Mouse (Mus musculus): ENCODE data around the gene Ndrg3. TPM values are rescaled to one million over a fixed set of nuclear protein-coding genes. Genes with fewer than 3 reads are reported as not detected.
"Not testable (repeated sequence)": the region's sequence is repeated elsewhere in the genome, so short reads cannot be mapped to it uniquely, and the experiment has no call there.

The Ndrg3 gene
- polyA plus RNA-seq, 1 experiment from 2014 or later = 42.1 TPM

- Histone ChIP-seq H3K27me3 (ENCODE audit: insufficient read depth, poor library complexity, severe bottlenecking) (no peaks in the 10 kb centered on the region), H3K27ac (no peak overlapping the region), H3K4me1 (peaks cover 8% of the 10 kb centered on the region; the same call in 1 of the 2 replicates), H3K4me3 (no peak overlapping the region), H3K9me3 (no peaks in the 10 kb centered on the region), H3K36me3 (peaks cover 4% of the 10 kb centered on the region; the same call in 1 of the 2 replicates)
- 72% methylated on average over 7 of the region's 7 CpGs for WGBS
- peak; percentile 81 for DNase-seq (ENCODE audit: low spot score)
These were observed 35.5 kb downstream of the Ndrg3 start for GRCm38 (mm10) chr2:156956306-156956705.

DNA sequence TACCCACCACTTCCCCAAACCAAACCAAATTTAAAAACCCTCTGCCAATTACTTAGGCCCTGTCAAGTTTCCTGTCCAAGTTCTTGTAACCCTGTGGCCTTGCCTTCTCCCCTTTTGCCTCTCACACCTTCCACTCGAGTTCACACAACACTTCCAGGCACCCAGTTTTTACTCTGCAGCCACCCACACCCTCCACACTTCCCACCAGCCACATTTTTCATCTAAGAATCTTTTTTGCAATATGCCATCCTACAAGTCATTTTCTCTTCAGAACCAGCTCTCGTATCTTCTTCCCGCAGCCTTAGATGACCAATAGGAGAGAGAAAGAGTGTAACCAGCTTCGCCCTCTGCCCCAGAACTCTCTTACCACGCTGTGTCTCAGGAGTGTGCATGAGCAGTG, 37.4 kb downstream of the Ndrg3 start:
- 87% methylated on average over 5 of the region's 5 CpGs for WGBS
- Histone ChIP-seq H3K9me3 (no peaks in the 10 kb centered on the region), H3K27ac (no peak overlapping the region), H3K4me3 (no peak overlapping the region), H3K36me3 (peaks cover 6% of the 10 kb centered on the region; the same call in 1 of the 2 replicates), H3K27me3 (ENCODE audit: insufficient read depth, poor library complexity, severe bottlenecking) (no peaks in the 10 kb centered on the region), H3K4me1 (peaks cover 8% of the 10 kb centered on the region; the same call in 1 of the 2 replicates)
- no peak for DNase-seq (ENCODE audit: low spot score)

- 88% methylated on average over 10 of the region's 10 CpGs for WGBS
- H3K36me3 ChIP-seq = peaks cover 14% of the 10 kb centered on the region
- H3K4me3 ChIP-seq = no peak overlapping the region
- no peak overlapping the region for H3K27ac ChIP-seq
- DNase-seq (ENCODE audit: low spot score) = no peak
- no peaks in the 10 kb centered on the region for H3K27me3 ChIP-seq (ENCODE audit: insufficient read depth, poor library complexity, severe bottlenecking)
- no peaks in the 10 kb centered on the region for H3K9me3 ChIP-seq
- peaks cover 26% of the 10 kb centered on the region for H3K4me1 ChIP-seq
These were observed 40.4 kb downstream of the Ndrg3 start for GRCm38 (mm10) chr2:156951301-156952094.

DNA sequence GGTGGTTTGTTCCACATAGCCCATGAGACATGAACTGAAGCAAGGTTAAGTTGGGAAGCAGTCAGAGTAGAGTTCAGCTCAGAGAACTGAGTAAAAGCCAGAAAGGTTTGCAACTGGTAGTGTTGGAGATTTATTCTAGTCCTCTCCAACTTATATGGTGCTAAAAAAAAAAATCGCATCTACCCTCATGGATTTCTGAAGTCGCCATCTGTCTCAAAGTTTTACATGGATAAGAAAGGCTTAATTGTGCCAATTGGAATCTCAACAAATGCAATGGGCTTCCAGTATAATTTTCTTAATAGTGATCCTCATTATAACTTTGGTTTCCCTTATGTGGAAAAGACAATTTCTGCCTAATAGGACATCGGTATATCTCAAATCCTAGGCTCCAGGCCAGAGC, 41.0 kb downstream of the Ndrg3 start:
- no peak overlapping the region for H3K27ac ChIP-seq
- H3K4me1 ChIP-seq = peaks cover 26% of the 10 kb centered on the region
- peaks cover 14% of the 10 kb centered on the region for H3K36me3 ChIP-seq
- H3K27me3 ChIP-seq (ENCODE audit: insufficient read depth, poor library complexity, severe bottlenecking) = no peaks in the 10 kb centered on the region
- H3K9me3 ChIP-seq = no peaks in the 10 kb centered on the region
- no peak for DNase-seq (ENCODE audit: low spot score)
- H3K4me3 ChIP-seq = no peak overlapping the region
- WGBS = 94% methylated on average over 3 of the region's 3 CpGs

DNA sequence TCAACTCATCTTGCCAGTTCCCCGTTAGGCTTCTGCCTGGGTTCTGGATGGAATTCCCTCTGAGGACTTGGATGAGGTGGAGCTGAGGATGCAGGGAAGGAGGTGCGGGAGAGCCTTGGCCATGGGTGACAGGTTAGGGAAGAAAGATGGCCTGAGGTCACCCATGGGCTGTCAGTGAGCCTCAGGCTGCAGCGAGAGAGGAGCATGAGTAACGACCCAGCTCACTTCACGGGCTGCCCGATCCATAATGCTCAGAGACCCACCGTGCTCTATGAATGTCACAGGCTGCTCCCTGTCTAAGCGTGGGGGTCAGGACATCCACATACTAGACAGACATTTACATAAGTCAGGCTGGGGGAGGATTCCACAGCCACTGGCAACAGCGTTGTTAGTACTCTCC, 50.3 kb downstream of the Ndrg3 start:
- not testable (repeated sequence) for DNase-seq (ENCODE audit: low spot score); H3K27me3 ChIP-seq (ENCODE audit: insufficient read depth, poor library complexity, severe bottlenecking); H3K27ac ChIP-seq; H3K9me3 ChIP-seq; H3K4me1 ChIP-seq; H3K4me3 ChIP-seq
- H3K36me3 ChIP-seq = peaks cover 41% of the 10 kb centered on the region
- 83% methylated on average over 9 of the region's 9 CpGs for WGBS

DNA sequence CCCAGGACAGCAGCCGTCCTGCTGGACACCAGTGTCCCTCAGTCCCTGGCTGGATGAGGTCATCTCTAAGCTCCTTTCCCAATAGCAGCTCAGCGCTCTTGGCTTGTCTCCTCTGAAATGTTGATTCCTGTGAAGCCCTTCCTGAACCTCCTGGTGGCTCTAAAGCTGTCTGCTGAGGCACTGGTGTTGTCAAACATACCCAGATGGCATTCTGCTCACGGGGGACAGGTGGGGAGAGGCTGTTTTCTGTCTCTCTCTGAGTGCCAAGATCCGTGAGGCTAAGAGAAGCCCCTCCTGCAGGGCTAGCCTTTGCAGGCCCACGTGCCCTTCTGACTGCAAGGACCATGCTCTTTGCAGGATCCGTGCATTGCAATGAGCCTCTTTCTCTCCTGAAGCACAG, 51.9 kb downstream of the Ndrg3 start:
- H3K27me3 ChIP-seq (ENCODE audit: insufficient read depth, poor library complexity, severe bottlenecking); H3K4me1 ChIP-seq; DNase-seq (ENCODE audit: low spot score); H3K27ac ChIP-seq; H3K9me3 ChIP-seq; H3K4me3 ChIP-seq: not testable (repeated sequence)
- H3K36me3 ChIP-seq = peaks cover 45% of the 10 kb centered on the region
- WGBS = 59% methylated on average over 6 of the region's 6 CpGs

DNA sequence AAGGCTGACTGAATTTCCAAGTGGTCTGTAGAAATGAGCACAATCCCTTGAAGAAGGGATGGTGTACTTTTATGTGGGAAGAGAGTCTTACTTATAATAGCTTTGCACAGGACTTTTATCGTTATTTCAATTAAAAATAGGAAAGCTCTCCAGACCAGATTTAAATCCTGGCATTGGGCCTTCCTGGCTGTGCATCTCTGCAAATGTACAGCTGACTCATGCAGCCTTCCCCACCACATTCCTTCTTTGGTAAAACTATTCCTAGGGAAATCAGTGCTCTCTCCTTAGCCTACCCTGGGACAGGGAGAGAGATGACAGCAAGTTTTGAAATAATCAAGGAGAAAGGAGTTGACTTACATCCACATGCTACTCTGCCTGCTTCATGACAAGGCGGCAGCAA, 54.1 kb downstream of the Ndrg3 start:
- Histone ChIP-seq H3K4me3 (no peak overlapping the region), H3K27ac (no peak overlapping the region), H3K4me1 (no peaks in the 10 kb centered on the region), H3K36me3 (peaks cover 35% of the 10 kb centered on the region), H3K27me3 (ENCODE audit: insufficient read depth, poor library complexity, severe bottlenecking) (no peaks in the 10 kb centered on the region), H3K9me3 (no peaks in the 10 kb centered on the region)
- WGBS = 86% methylated on average over 2 of the region's 2 CpGs
- DNase-seq (ENCODE audit: low spot score) = no peak

DNA sequence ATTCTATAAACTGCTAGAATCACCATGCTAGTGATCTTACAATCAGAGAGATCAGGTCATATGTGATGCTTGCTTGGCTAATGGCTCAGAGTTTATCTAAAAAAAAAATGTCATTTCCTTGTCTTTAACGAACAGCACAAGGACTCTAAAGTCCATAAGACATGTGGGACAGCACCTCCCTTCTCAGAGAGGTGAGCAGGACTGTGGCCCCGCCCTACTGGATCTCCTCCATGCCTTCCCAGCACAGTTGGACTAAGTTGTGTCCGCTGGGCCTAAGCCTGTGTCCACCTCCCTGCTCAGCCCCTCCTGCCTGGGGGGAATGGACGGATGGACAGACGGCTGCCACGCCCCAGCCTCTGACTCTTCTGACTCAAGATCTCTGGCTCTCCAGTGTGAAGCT, 56.9 kb downstream of the Ndrg3 start:
- peaks cover 54% of the 10 kb centered on the region for H3K36me3 ChIP-seq
- H3K4me3 ChIP-seq = no peak overlapping the region
- H3K9me3 ChIP-seq = no peaks in the 10 kb centered on the region
- no peak overlapping the region for H3K27ac ChIP-seq
- no peaks in the 10 kb centered on the region for H3K4me1 ChIP-seq
- WGBS = 85% methylated on average over 6 of the region's 6 CpGs
- no peaks in the 10 kb centered on the region for H3K27me3 ChIP-seq (ENCODE audit: insufficient read depth, poor library complexity, severe bottlenecking)
- no peak for DNase-seq (ENCODE audit: low spot score)

DNA sequence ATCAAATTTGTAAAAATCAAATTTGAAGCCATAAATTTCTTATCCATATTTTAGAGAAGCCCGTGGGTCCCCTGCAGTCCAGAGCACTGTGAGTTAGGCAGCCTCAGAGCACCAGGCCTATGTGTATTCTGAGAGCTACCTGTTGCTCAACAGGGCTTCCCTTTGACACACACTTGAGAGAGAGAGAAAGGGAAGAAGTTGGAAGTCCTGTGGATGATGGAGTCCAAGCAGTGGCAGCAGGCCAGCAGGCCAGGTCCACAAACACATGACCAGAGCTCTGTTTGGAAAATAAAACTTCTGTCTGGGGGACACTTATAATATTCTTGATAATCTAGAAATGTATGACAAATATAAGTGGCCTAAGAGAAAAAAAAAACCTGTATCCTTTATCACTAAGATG, 58.4 kb downstream of the Ndrg3 start:
- H3K27ac ChIP-seq = no peak overlapping the region
- H3K4me1 ChIP-seq = no peaks in the 10 kb centered on the region
- no peaks in the 10 kb centered on the region for H3K27me3 ChIP-seq (ENCODE audit: insufficient read depth, poor library complexity, severe bottlenecking)
- DNase-seq (ENCODE audit: low spot score) = peak; percentile 58
- H3K9me3 ChIP-seq = no peaks in the 10 kb centered on the region
- H3K36me3 ChIP-seq = peaks cover 60% of the 10 kb centered on the region
- WGBS = 88% methylated on average over 1 of the region's 1 CpGs
- H3K4me3 ChIP-seq = no peak overlapping the region

GRCm38 (mm10) chr2:156931421-156931820, 60.4 kb downstream of the Ndrg3 start:
- 89% methylated on average over 2 of the region's 2 CpGs for WGBS
- H3K4me3 ChIP-seq = no peak overlapping the region

DNA sequence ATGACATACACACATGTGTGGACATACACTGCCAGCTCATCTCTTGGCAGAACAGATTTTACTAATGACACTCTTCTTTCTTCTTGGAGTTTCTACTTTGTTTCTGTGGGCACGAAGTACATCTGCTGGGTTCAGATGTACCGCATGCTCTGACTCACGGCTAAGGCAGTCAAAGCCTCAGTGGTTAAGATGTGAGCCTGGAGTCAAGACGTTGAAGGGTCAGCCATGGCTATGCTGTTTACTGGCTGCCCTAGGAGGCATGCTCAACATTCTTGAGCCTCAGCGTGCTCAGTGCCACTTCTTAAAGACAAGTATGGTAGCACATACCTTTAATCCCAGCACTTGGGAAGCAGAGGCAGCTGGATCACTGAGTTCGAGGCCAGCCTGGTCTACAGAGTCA, 61.3 kb downstream of the Ndrg3 start:
- Histone ChIP-seq H3K36me3 (peaks cover 48% of the 10 kb centered on the region), H3K9me3 (no peaks in the 10 kb centered on the region), H3K4me3 (no peak overlapping the region), H3K4me1 (peaks cover 11% of the 10 kb centered on the region; the same call in 1 of the 2 replicates), H3K27ac (no peak overlapping the region), H3K27me3 (ENCODE audit: insufficient read depth, poor library complexity, severe bottlenecking) (no peaks in the 10 kb centered on the region)
- DNase-seq (ENCODE audit: low spot score) = peak; percentile 54
- 89% methylated on average over 6 of the region's 6 CpGs for whole genome bisulfite sequencing

More at GRCm38 (mm10) chr2:156931421-156931820, 60.4 kb downstream of the Ndrg3 start:
- H3K4me1 ChIP-seq = peaks cover 3% of the 10 kb centered on the region; the same call in 1 of the 2 replicates
- H3K27ac ChIP-seq = no peak overlapping the region
- H3K36me3 ChIP-seq = peaks cover 51% of the 10 kb centered on the region
- peak; percentile 52 for DNase-seq (ENCODE audit: low spot score)
- H3K9me3 ChIP-seq = no peaks in the 10 kb centered on the region
- no peaks in the 10 kb centered on the region for H3K27me3 ChIP-seq (ENCODE audit: insufficient read depth, poor library complexity, severe bottlenecking)

- peak; percentile 59 for DNase-seq (ENCODE audit: low spot score)
- peaks cover 12% of the 10 kb centered on the region; the same call in 1 of the 2 replicates for H3K4me1 ChIP-seq
- H3K4me3 ChIP-seq = no peak overlapping the region
- H3K9me3 ChIP-seq = no peaks in the 10 kb centered on the region
- no peak overlapping the region for H3K27ac ChIP-seq
- WGBS = 64% methylated on average over 11 of the region's 11 CpGs
- H3K36me3 ChIP-seq = peaks cover 43% of the 10 kb centered on the region
- H3K27me3 ChIP-seq (ENCODE audit: insufficient read depth, poor library complexity, severe bottlenecking) = no peaks in the 10 kb centered on the region
These were observed 62.2 kb downstream of the Ndrg3 start for GRCm38 (mm10) chr2:156929519-156930120.

- no peaks in the 10 kb centered on the region for H3K27me3 ChIP-seq (ENCODE audit: insufficient read depth, poor library complexity, severe bottlenecking)
These were observed 63.2 kb downstream of the Ndrg3 start for GRCm38 (mm10) chr2:156928606-156929005.

More at GRCm38 (mm10) chr2:156928606-156929005, 63.2 kb downstream of the Ndrg3 start:
- WGBS = 88% methylated on average over 6 of the region's 6 CpGs
- Histone ChIP-seq H3K4me1 (peaks cover 12% of the 10 kb centered on the region), H3K4me3 (no peak overlapping the region), H3K9me3 (no peaks in the 10 kb centered on the region), H3K36me3 (peaks cover 43% of the 10 kb centered on the region), H3K27ac (no peak overlapping the region)
- no peak for DNase-seq (ENCODE audit: low spot score)

All from heart, embryonic 10.5 days (tissue).